Mouse (Mus musculus): ENCODE results near the gene Sart3. TPM values are rescaled to one million over a fixed set of nuclear protein-coding genes. Genes with fewer than 3 reads are reported as not detected.

Sart3 gene
- total and polyA plus RNA-seq, 2 experiments from 2014 or later, result 26.5 to 51.1 TPM

GRCm38 (mm10) chr5:113730641-113731121 lies 41.6 kb downstream of the Sart3 start:
- Histone ChIP-seq H3K9ac (replicated peaks; ENCODE audit: low read length, poor library complexity, severe bottlenecking) (no peak overlapping the region; the same call in 1 of the 2 replicates), H3K4me2 (ENCODE audit: low read depth, low read length, poor library complexity, severe bottlenecking) (no peak overlapping the region), H3K27me3 (ENCODE audit: insufficient read depth, low read length) (no peaks in the 10 kb centered on the region), H3K4me3 (ENCODE audit: low read depth, low read length) (no peak overlapping the region), H3K27ac (ENCODE audit: low read depth, low read length) (peak overlapping the region; percentile 52), H3K36me3 (ENCODE audit: insufficient read depth, low read length) (no peaks in the 10 kb centered on the region), H3K4me1 (ENCODE audit: insufficient read depth, low read length) (peaks cover 13% of the 10 kb centered on the region; the same call in 1 of the 2 replicates), H3K9me3 (ENCODE audit: low read length) (no peaks in the 10 kb centered on the region)
- 44% methylated on average over 7 of the region's 7 CpGs for WGBS
- ATAC-seq (ENCODE audit: low FRiP score) (peak; percentile 11; the same call in 1 of the 2 replicates), DNase-seq (ENCODE audit: low spot score) (peak; percentile 69)
- TF ChIP-seq CTCF (IDR thresholded peaks at IDR 0.05), result no peak; the same call in 1 of the 2 replicates

GRCm38 (mm10) chr5:113728691-113729090 lies 43.6 kb downstream of the Sart3 start:
- DNase-seq (ENCODE audit: low spot score) (no peak), ATAC-seq (ENCODE audit: low FRiP score) (no peak)
- Histone ChIP-seq H3K4me2 (ENCODE audit: low read depth, low read length, poor library complexity, severe bottlenecking) (no peak overlapping the region), H3K9ac (replicated peaks; ENCODE audit: low read length, poor library complexity, severe bottlenecking) (no peak overlapping the region), H3K9me3 (ENCODE audit: low read length) (no peaks in the 10 kb centered on the region), H3K27me3 (ENCODE audit: insufficient read depth, low read length) (no peaks in the 10 kb centered on the region), H3K36me3 (ENCODE audit: insufficient read depth, low read length) (no peaks in the 10 kb centered on the region), H3K27ac (ENCODE audit: low read depth, low read length) (no peak overlapping the region), H3K4me3 (ENCODE audit: low read depth, low read length) (no peak overlapping the region), H3K4me1 (ENCODE audit: insufficient read depth, low read length) (peaks cover 13% of the 10 kb centered on the region; the same call in 1 of the 2 replicates)
- WGBS, result 89% methylated on average over 7 of the region's 7 CpGs
- TF ChIP-seq CTCF (IDR thresholded peaks at IDR 0.05), result no peak

DNA sequence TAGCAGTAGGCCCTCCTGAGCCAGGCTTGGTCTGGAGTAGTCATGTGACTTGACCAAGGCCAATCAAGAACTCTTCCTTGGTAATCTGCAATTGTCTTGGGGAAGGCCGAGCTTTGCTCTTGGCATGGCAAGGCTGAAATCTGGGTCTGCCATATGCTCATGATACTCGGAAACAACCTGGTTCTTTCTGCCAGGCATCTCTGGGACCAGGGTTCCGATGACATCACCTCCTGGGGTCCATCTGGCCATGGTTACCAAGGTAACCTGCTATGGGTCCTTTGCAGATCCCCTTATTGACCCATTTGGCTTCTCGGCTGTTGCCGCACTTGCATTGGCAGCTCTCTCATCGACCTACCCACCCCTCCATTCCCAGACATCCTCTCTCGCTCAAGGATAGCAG lies 44.3 kb downstream of the Sart3 start:
- Histone ChIP-seq H3K4me2 (ENCODE audit: low read depth, low read length, poor library complexity, severe bottlenecking) (no peak overlapping the region), H3K27ac (ENCODE audit: low read depth, low read length) (no peak overlapping the region), H3K4me1 (ENCODE audit: insufficient read depth, low read length) (peaks cover 13% of the 10 kb centered on the region; the same call in 1 of the 2 replicates), H3K36me3 (ENCODE audit: insufficient read depth, low read length) (no peaks in the 10 kb centered on the region), H3K27me3 (ENCODE audit: insufficient read depth, low read length) (no peaks in the 10 kb centered on the region), H3K9ac (replicated peaks; ENCODE audit: low read length, poor library complexity, severe bottlenecking) (no peak overlapping the region), H3K4me3 (ENCODE audit: low read depth, low read length) (no peak overlapping the region), H3K9me3 (ENCODE audit: low read length) (no peaks in the 10 kb centered on the region)
- 86% methylated on average over 7 of the region's 7 CpGs for WGBS
- DNase-seq (ENCODE audit: low spot score) (no peak), ATAC-seq (ENCODE audit: low FRiP score) (no peak)
- no peak for TF ChIP-seq CTCF (IDR thresholded peaks at IDR 0.05)

GRCm38 (mm10) chr5:113727238-113727637 lies 45.1 kb downstream of the Sart3 start:
- WGBS, result 71% methylated on average over 12 of the region's 12 CpGs
- no peak for DNase-seq (ENCODE audit: low spot score)
- ATAC-seq (ENCODE audit: low FRiP score), result no peak
- TF ChIP-seq CTCF (IDR thresholded peaks at IDR 0.05), result no peak
- H3K4me2 ChIP-seq (ENCODE audit: low read depth, low read length, poor library complexity, severe bottlenecking), result no peak overlapping the region
- no peaks in the 10 kb centered on the region for H3K36me3 ChIP-seq (ENCODE audit: insufficient read depth, low read length)
- no peaks in the 10 kb centered on the region for H3K9me3 ChIP-seq (ENCODE audit: low read length)
- H3K27me3 ChIP-seq (ENCODE audit: insufficient read depth, low read length), result no peaks in the 10 kb centered on the region
- no peak overlapping the region for H3K27ac ChIP-seq (ENCODE audit: low read depth, low read length)
- H3K9ac ChIP-seq (replicated peaks; ENCODE audit: low read length, poor library complexity, severe bottlenecking), result no peak overlapping the region
- H3K4me3 ChIP-seq (ENCODE audit: low read depth, low read length), result no peak overlapping the region
- peaks cover 13% of the 10 kb centered on the region; the same call in 1 of the 2 replicates for H3K4me1 ChIP-seq (ENCODE audit: insufficient read depth, low read length)

GRCm38 (mm10) chr5:113726618-113727017 lies 45.7 kb downstream of the Sart3 start:
- H3K4me1 ChIP-seq (ENCODE audit: insufficient read depth, low read length), result peaks cover 13% of the 10 kb centered on the region; the same call in 1 of the 2 replicates
- TF ChIP-seq CTCF (IDR thresholded peaks at IDR 0.05), result no peak
- no peaks in the 10 kb centered on the region for H3K27me3 ChIP-seq (ENCODE audit: insufficient read depth, low read length)
- no peak overlapping the region for H3K27ac ChIP-seq (ENCODE audit: low read depth, low read length)
- H3K9ac ChIP-seq (replicated peaks; ENCODE audit: low read length, poor library complexity, severe bottlenecking), result no peak overlapping the region
- WGBS, result 77% methylated on average over 6 of the region's 6 CpGs
- no peak overlapping the region for H3K4me3 ChIP-seq (ENCODE audit: low read depth, low read length)
- no peaks in the 10 kb centered on the region for H3K9me3 ChIP-seq (ENCODE audit: low read length)
- DNase-seq (ENCODE audit: low spot score), result no peak
- no peak overlapping the region for H3K4me2 ChIP-seq (ENCODE audit: low read depth, low read length, poor library complexity, severe bottlenecking)
- ATAC-seq (ENCODE audit: low FRiP score), result no peak
- no peaks in the 10 kb centered on the region for H3K36me3 ChIP-seq (ENCODE audit: insufficient read depth, low read length)

DNA sequence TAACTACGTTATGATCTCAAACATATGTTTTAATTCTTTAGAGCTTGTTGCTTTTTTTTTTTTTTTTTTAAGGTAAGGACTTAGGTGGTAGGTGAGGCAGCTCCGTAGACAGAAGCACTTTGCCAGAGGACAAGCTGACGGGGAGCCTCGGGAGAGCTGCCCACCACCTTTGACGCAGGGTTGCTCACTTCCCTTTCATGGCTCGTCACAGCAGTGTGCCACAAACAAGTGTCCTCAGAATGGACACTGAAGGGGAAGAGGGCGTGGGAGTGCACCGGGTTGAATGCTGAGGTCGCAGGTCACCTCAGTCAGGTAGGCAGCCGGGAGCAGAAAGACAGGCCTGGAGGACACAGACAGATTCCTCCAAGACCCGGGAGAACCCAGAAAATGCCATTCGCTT lies 46.9 kb downstream of the Sart3 start:
- no peak overlapping the region for H3K4me3 ChIP-seq (ENCODE audit: low read depth, low read length)
- no peak for DNase-seq (ENCODE audit: low spot score)
- peaks cover 4% of the 10 kb centered on the region; the same call in 1 of the 2 replicates for H3K4me1 ChIP-seq (ENCODE audit: insufficient read depth, low read length)
- 64% methylated on average over 12 of the region's 12 CpGs for WGBS
- H3K36me3 ChIP-seq (ENCODE audit: insufficient read depth, low read length), result no peaks in the 10 kb centered on the region
- no peak for ATAC-seq (ENCODE audit: low FRiP score)
- no peaks in the 10 kb centered on the region for H3K9me3 ChIP-seq (ENCODE audit: low read length)
- TF ChIP-seq CTCF (IDR thresholded peaks at IDR 0.05), result no peak
- no peaks in the 10 kb centered on the region for H3K27me3 ChIP-seq (ENCODE audit: insufficient read depth, low read length)
- no peak overlapping the region for H3K9ac ChIP-seq (replicated peaks; ENCODE audit: low read length, poor library complexity, severe bottlenecking)
- H3K27ac ChIP-seq (ENCODE audit: low read depth, low read length), result no peak overlapping the region
- H3K4me2 ChIP-seq (ENCODE audit: low read depth, low read length, poor library complexity, severe bottlenecking), result no peak overlapping the region

Measured in midbrain, postnatal 0 days (tissue).